Mouse (Mus musculus) urinary bladder, postnatal 4 days (tissue): Measurements from ENCODE around the gene Crocc.

Experiments used
- DNase-seq, 2 experiments: peaks; one replicate each; pipeline ENCODE4 v3.0.0; 2021 to 2022; ENCODE audit warnings: low spot score in 2 of 2

The Crocc gene

DNA sequence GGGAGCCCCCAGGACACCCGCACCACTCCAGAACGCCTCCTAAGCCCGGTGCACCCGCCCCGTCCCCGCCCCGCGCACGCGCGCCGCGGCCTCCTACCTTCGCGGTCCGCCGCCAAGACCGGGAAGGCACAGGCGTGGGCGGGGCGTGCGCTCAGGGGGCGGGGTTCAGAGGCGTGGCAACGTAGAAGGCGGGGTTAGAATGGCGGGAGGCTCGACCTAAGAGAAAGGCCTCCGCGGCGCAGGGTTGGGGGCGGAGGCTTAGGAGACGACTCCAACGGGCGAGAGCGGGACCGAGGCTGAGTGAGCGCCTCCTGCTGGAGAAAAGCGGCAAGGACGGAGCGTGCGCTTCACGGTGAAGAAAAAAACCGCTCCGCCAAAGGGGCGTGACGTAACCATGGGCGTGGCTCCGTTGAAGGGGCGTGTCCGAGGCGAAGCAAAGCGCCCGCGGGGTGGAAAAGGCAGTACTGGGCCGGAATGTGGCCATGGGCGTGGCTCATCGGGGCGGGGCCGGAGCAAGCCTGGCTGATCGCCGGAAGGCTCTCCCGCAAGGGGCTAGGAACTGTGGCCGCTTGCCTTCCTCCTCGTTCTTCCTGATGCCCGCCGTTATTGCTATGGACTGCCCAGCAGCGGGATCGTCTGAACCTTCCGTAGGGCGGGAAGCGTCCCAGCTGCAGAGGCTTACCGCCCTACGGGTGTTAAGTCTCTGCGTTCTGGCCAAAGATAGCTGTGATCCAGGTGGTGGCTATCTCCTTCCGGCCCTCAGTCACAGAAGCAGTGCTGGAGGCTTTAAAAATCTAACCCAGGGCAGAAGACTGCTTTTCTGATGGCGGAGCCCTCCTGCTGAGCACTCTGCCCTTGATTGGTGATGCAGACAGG lies at the start of gene Crocc:
Gene Crocc, minus strand, starts transcription at position 125 of the 876 bp plus-strand sequence.
- DNase-seq: peak; percentile 99 to 100

DNA sequence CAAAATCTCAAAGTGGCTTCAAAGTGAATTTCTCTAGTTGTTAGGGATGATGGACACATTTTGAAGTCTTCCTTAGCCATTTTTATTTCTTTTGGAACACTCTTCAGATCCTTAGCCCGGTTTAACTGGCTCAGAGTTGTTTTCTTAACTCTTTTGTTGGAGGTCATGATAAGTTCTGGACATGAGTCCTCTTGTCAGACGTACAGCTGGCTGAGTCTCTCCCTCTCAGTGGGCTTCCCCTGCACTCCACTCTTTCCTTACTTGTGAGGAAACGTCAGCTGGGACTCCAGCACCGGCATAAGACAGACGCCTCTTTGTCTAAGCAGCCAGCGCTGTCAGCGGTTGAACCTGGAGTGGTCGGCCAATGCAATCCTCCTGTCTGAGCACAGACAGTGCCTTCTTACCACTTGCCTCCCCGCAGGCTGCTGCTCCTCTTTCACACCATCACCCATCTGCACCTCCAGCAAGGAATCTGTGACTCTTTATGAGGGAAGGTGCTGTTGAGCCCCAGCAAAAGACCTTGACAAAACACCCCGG lies 47.9 kb upstream of the Crocc start:
- DNase-seq: no peak

DNA sequence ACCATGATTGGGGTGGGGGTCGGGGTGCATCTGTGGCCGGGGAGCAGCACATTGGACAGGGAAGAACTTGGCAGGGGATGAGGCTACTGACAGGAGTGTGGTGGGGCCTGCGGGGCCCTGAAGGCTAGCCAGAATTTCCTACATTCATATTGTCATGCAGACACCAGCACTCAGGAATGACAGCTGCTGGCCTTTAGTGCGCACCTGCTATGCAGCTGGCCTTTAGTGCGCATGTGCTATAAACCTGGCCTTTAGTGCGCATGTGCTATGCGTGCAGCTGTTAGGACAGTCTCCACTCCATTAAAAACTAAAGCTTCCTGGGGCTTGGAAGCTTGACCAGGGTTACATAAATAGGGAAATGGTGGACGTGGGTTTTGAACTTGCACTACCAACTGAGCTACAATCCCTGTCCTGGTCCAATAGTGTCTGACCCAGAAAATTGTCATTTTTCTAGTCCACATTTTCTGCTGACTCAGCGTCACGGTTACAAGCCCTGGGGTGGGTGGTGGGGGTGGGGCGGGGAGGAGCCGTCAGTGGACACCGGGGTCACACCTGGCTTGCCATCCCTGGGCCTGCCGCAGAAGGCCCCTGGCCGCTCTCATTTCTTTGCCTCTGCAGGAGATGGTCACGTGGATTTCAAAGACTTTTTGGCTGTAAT lies 46.3 kb upstream of the Crocc start:
- no peak for DNase-seq

DNA sequence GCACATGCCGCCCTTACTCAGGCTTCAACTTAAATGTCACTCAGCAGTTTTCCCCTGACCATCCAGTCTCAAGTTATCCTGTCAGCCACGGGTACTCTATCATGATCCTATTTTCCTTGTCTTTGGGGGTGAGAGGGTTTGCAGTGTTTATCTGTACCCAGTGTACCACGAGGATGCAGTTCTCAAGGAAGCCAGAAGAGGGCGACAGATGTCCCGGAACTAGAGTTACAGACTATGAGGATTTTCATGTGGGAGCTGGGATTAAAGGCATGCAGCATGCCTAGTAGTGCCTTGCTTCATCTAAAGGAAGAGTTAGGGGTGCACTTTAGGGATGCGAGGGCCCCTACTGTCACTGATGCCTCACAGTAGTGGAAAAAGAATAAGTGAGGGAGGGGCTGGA lies 41.5 kb upstream of the Crocc start:
- no peak for DNase-seq

DNA sequence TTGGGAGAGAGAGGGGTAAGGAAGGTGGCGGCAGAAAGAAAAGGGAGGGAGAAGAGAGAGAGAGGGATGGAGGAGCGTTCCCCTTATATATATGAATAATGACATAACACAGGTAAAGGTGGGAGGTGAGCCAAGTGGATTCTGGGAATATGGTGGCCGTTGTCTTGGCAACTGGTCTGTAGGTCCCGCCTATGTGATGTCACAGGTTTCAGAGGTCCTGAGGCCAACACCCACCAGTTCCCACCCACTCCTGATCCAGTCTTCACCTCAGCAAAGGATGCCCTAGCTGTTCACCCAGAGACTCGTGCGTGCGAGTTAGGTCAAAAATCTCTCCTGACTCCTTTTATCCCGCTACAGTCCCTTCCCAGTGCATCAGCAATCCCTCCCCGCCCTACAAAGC lies 40.9 kb upstream of the Crocc start:
- no peak for DNase-seq

DNA sequence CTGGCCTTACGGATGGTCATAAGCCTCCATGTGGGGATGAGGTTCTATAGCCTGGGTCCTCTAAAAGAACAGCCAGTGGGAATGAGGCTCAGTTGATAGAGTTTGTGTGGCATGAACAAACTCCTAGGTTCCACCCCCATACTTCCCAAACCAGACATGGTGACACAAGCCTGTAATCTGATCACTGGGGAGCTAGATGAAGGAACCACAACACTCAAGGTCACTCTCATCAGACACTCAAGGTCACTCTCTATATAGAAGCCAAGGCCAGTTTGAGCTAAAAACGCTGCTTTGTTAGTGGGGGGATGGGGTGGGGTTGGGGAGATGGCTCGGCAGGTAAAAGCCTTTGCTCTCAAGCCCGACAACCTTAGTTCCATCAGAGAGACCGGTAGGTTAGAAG lies 39.6 kb upstream of the Crocc start:
- DNase-seq: no peak

DNA sequence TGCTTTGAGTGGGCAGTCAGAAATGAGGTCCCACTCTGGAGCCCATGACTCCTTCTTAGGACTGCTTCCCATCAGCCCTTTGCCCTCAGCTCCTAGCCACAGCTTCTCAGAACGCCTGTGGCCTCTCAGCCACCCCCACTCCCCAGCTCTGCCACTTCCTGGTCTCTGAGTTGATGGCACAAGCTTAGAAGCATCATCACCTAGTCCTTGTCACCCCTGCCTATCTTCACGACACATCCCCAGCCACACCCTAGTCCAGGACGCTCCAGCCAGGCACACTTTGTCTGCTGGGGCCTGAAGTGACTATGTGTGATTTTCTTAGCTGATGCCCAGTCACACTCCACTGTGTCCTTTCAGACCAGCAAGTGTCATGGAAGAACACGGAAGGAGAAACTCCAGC lies 38.6 kb upstream of the Crocc start:
- DNase-seq: no peak

DNA sequence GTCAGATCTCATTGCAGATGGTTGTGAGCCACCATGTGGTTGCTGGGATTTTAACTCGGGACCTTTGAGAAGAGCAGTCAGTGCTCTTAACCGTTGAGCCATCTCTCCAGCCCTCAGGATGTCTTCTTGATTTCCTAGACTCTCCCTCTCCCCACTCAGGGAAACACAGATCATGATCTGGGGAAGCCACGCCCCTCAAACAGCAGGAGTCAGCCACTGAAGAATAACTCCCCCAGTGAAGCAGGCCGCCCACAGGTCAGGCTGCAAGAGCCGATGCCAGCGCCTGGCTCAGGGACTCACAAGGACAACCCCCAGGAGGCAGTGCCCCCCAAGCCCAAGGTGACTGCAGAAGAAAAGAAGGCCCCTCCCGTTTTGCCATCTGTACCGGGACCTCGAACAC lies 36.4 kb upstream of the Crocc start:
- no peak for DNase-seq

DNA sequence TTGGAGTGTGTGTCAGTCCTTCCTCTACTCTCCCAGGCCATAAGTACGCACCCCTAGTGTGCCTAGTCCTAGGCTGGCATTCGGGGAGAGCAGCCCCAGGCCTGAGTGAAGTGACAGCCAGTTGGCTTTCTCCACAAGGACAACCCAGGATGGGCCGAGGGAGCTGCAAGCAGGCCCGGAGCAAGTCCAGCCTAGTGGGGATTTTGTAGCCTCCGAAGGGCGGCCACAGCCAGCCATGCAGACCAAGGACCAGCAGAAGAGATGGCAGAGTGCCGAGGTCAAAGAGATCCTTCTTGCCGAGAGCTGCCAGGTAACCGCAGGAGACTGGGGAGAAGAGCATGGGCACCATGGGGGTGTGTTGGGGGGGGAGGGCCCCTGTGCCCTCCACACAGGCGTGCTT lies 34.7 kb upstream of the Crocc start:
- DNase-seq: no peak

DNA sequence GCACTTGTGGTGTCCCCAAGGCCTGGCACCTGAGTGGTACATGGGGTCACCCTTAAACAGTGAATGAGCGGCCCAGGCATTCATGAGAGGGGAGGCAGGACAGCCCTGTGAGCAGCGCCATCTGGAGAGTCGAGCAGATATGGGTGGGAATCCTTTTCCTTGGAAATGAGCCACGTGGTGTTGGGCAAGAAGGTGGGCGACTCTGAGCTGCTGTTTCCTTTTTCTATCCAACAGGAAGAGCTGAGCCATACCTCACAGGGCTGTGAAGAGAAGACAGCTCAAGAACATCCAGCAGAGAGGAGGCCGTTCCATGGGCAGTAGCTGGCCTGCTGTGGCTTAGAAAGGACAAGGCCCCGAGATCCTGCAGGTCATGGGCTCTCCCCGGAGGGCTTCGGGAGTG lies 28.4 kb upstream of the Crocc start:
- DNase-seq: no peak

DNA sequence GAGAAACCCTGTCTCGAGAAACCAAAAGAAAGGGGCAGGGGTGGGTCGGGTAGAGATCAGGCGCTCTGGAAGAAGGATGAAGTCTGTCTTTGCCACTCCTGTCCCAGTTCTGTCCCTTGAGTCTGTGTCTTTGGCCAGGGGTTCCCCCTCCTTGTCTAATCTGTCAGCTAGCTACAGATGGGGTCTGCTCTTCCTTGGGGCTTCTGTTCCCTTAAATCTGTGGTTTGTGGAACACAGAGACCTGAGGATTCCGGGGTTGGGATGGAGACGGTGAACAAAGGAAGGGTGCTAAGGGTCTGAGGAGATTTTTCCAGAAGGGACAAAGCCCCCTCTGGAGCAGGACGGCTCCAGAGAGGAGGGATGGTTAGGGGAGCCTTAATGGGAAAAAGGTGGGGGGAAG lies 27.7 kb upstream of the Crocc start, which contains the start of gene Spata21:
Gene Spata21, plus strand, starts transcription at position 301 of the 400 bp plus-strand sequence.
- DNase-seq: no peak

DNA sequence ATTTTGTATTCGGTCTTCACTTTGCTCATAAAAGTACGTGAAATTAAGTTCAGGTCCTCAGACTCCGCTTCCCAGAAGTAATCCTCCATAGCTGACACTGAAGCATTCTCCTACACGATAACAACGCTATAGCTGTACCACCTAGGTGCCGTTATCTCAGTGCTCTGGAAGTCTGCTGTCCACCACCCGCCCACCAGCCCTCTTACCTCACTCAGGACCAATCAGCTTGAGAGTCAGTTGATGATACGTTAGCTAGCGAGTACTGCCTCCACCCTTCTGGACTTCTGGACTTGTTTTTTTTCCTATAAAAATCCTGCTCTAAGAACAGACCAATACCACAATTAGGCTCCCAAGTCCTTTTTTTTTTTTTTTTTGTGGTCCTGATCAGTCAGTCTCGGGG lies 26.5 kb upstream of the Crocc start:
- DNase-seq: no peak

DNA sequence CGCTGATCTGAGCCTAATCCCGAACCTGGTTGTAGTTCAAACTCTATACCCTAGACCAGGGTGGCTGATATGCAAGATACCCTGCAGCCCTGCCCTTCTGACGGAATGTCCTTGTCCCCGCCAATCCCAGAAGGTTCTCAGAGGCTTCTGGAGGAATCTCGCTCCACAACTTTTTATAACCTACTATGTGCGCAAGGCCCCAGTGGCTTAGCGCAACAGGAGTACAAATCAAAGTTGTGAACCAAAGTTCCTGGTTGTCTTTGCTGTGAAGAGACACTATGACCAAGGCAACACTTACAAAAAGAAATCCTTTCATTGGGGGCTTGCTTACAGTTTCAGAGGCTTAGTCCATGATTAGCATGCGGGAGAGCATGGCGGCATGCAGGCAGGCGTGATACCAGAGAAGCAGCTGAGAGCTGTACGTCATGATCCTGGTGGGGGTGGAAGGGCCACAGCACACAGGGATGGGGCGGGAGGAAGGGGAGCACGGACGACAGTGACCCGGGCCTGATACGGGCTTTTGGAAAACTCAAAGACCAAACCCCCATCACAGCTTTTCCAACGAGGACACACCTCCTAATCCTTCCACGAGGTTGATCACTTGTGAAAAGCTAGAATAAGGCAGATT lies 18.3 kb upstream of the Crocc start:
- DNase-seq: no peak

DNA sequence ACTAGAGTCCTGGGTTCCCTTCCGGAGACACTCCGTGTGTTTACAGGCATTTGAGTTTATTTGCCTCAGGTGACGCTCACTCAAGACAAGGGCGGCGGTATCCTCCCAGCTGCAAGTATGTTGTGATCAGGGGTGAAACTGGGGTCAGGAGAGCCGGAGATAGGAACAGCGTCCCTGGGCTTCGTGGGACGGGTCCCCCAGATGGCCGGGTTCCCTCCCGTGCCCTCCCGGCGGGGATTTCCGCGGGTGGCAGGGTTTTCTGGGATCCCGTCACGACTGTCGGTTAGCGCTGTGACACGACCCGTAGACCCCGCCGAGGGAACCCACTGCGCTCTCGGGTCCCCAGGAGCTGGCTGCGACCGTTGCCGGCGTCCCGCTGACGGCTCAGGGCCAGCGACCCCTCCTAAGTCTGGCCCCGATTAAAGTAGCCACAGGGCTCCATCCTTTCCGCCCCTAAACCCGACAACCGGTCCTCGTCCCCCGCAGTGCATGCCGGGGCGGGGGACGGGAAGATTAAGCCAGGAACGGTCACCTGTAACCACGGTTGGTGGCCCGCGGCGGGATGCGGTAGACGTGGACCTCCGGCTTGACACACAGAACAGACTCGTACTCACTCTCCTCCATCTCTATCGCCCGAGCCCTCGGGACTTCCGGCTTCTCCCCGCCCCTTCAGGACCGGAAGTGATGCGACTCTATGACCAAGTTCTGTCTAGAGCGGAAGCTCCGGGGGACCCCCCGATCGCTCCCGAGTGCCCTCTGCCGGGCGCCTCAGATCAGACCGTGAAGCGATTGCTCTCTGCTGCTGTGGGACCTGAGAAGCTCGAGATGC lies 17.5 kb upstream of the Crocc start, which contains the start of gene Necap2:
Gene Necap2, minus strand, starts transcription at position 677 of the 829 bp plus-strand sequence.
- peak; percentile 89 to 96 for DNase-seq

DNA sequence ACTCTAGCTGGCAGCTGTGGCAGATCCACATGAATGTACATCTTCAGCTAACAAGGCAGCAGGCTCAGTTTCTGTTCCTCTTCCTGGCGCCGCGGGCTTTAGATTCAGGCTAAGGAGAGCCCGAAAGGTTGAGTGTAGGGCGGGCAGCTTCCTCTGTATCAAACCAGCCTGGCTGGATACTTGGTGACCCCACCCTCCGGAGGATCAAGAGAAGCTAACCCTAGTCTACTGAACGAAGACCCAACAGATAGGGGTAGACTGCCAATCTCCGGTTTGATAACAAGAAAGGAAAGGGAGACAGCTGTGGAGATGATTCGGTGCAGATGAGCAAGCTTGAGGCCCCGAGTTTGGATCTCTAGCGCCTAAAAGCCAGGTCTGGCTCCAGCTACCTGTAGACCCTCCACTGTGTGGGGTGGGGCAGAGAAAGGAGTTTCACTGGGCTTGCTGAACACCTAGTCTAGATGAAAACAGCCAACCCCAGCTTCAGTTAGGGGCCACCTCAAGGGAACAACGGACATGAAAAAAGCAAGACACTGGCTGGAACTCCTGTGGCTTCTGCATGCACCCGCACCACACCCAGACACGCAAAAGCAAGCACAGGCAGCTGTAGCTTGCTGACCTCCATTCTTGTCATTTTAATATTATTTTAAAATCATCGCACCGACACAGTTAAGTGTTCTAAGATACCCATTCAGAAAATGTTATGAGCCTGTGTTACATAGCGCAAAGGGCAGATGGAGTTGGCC lies 16.6 kb upstream of the Crocc start:
- peak in 1 of 2 experiments; percentile 44 for DNase-seq

DNA sequence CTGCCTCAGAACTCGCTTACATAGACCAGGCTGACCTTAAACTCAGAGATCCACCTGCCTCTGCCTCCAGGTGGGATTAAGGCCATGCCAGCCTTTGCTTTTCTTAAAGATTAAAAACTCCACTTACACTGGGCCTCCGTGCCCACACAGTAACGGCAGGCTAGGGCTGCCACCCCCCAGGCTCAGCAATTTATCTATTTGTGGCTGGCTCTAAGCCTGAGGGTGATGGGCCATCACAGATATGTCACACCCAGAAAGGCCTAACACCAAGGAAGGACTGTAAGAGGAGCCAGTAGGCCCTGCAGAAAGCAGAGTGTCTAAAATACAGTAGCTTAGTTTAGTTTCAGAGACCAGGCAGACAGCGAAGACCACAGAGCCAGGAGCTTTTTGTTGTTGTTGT lies 13.8 kb upstream of the Crocc start:
- DNase-seq: no peak

DNA sequence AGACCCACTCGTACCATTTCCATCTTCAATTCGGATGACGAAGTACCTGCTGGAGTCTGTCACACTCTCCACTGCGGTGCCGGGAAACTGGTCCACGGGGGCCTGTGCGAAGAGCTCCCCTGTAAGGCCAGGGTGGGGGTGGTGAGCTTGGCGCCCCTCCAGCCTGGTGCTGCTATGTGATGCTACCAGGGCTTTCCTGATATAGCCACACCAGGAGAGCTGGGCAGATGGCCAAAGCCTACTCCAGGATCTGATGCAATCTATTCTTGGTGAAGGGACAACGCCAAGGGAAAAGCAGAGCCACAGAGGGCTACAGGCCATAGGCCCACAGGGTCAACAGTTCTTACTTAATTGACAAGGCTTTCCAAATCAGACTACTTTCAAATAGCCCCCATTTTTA lies 13.3 kb upstream of the Crocc start:
- no peak for DNase-seq

DNA sequence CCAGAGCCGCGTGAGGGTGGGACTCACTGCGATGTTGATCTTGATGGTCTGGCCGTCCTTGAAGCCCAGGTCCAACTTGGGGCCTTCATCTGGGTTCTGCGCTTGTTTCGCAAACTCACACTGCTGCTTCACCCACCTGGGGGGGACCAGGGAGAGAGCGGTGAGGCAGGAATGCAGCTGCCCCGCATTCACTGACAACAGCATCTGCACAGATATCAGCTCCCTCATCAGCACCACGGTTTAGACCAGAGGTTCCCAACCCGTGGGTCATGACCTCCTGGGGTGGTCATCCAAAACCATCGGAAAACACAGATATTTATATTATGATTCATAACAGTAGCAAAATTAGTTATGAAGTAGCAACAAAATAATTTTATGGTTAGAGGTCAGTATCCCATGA lies 12.2 kb upstream of the Crocc start:
- no peak for DNase-seq

DNA sequence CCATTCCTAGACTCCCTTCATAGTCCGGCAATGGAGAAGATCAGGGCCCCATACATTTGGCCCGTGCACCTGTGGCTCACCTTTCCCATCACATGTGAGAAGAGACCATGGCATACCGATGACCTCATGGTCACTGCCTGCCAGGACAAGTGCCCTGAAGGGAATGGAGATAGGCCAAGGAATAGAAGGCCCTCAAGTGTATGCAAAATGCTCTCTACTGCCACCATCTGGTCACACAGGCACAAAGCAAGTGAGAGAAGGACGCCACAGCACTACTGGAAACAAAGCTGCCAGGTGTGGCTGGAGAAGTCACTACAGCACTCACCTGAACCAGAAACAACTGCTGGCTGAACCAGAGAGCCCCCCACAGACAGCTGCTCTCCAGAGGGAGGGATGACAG lies 9.4 kb upstream of the Crocc start:
- DNase-seq: no peak

DNA sequence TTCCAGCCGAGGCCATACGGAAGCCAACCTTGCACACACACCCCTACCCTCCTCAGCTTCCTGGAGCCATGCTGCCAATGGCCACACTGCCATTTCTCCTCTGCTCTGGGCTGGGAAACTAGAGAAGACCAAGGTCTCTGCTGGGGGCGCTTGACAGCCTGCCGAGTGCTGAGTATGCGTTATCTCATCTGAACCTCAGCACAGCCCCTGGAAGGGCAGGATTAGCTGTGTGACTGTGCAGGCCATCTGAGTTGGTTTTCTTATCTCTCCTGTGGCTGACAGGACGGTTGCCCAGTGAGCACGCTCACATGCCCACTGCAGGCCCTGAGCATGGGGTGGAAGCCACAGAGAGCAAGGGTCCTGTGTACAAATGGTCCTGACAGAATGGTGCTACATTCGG lies 8.3 kb upstream of the Crocc start:
- no peak for DNase-seq
